Mouse (Mus musculus) ES-Bruce4 (cell line): ENCODE measurements around the gene Heatr6.

ENCODE experiments used
- CTCF ChIP-seq: IDR thresholded peaks from one replicate; pipeline ENCODE4 v1.8.1; 2011; ENCODE audit warnings: low read depth, low read length
- EP300 ChIP-seq: IDR thresholded peaks from 2 replicates; pipeline ENCODE4 v1.6.1; 2011; ENCODE audit warnings: low read depth, low read length; ENCODE audit not compliant: insufficient read depth

- TF ChIP-seq EP300, result no peak
- peak; percentile 17 for TF ChIP-seq CTCF
These were observed 31.2 kb downstream of the Heatr6 start for GRCm38 (mm10) chr11:83784661-83785060.
